Mouse (Mus musculus) thymus, adult 2 months (tissue): ENCODE data around the gene Afap1.

ENCODE experiments used
- CTCF ChIP-seq: fragments of 200-500 bp; IDR thresholded peaks from 2 replicates; pipeline ENCODE4 v1.5.1; 2012; ENCODE audit warnings: mild to moderate bottlenecking, control low read depth, low read length, moderate library complexity, borderline replicate concordance; ENCODE audit not compliant: control insufficient read depth, poor library complexity, insufficient read depth; ENCODE audit errors: extremely low read depth
- POLR2A ChIP-seq: fragments of 200-500 bp; IDR thresholded peaks from 2 replicates; pipeline ENCODE4 v1.6.1; 2012; ENCODE audit warnings: mild to moderate bottlenecking, low read length, control low read depth, moderate library complexity; ENCODE audit not compliant: control insufficient read depth, poor library complexity, insufficient read depth; ENCODE audit errors: extremely low read depth

GRCm38 (mm10) chr5:35890985-35891730, 2.0 kb upstream of the Afap1 start:
- no peak for TF ChIP-seq CTCF
- TF ChIP-seq POLR2A = no peak
